Mouse (Mus musculus) skeletal muscle tissue, adult 2 months (tissue): Measurements from ENCODE around the gene Tcp11l2.
A peak's percentile ranks its signal among the peaks of the same experiment; 100 is the strongest.

Source experiments
- DNase-seq: peaks from one replicate; pipeline ENCODE4 v3.0.0-alpha.2; 2012; ENCODE audit warnings: low read depth, low spot score

Gene Tcp11l2

DNA sequence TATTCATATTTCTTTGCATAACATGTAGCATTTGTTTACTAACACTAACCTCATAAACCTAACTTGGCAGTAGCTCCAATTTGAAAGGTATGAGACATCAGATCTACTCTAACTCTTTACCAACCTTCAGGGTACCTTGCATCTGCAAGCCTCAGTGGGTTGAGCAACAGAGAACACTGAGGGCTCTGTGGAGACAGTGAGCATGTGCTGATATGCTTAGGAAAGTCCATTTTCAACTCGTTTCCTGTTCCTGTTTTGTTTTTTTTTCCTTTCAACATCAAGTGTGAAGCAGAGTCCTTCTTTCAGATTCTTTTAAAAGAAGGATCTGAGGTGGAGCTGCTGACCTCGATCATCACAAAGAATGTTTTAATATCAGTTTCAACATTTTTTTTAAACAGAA, 20.3 kb upstream of the Tcp11l2 start:
- DNase-seq, result no peak

DNA sequence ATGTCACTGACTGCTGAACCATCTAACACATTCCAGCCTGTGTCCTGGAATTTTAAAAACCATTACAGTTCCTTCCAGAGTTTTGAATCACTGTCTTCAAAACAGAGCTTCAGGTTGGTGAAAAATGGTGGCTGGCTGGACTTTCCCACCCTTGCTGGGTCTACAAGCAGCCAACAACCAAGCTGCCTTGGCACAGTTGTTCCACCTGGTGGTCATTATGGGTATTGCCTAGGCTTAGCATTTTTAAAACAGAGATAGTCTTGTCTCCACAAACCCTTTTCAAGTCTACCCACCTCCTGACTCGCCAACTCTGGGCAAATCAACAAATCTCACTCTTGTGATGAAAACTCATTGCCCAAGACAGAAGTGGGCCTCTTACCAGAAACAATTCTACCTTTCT, 17.9 kb upstream of the Tcp11l2 start:
- no peak for DNase-seq

DNA sequence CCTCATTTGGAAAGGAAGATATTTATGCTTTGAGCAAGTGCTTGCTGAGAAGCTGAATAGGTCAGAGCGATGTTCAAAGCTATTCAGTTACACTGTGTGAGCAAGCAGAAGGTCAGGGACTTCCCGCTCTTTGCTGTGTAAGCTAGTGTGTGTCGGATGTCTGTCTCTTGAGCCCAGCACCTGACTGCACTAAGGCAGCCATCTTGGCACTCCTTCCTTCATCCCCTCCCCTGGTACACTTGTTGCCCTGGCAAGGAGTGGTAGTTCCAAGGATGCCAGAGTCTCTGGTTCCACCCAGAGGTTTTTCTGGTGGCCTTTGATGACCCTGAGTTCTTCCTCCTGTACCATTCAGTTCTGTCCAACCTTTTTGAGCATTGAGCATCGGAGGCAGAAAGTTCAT, 16.4 kb upstream of the Tcp11l2 start:
- DNase-seq, result peak; percentile 93

DNA sequence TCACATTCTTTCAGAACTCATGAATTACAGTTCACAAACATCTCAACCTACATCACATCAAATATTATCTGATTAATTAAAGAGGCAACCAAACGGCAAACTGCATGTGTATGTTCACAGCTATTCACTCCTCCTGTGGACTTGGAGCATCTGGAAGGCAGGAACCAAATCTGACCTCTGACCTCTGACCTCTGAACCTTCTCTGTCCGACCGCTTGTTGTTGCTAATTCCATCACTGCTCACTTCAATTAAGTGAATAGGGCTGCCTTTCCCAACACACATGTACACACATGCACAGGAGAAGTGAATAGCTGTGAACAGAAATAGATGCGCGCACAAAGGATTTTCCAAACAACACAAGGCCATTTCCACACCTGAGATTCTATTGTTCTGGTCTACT, 14.3 kb upstream of the Tcp11l2 start:
- no peak for DNase-seq

DNA sequence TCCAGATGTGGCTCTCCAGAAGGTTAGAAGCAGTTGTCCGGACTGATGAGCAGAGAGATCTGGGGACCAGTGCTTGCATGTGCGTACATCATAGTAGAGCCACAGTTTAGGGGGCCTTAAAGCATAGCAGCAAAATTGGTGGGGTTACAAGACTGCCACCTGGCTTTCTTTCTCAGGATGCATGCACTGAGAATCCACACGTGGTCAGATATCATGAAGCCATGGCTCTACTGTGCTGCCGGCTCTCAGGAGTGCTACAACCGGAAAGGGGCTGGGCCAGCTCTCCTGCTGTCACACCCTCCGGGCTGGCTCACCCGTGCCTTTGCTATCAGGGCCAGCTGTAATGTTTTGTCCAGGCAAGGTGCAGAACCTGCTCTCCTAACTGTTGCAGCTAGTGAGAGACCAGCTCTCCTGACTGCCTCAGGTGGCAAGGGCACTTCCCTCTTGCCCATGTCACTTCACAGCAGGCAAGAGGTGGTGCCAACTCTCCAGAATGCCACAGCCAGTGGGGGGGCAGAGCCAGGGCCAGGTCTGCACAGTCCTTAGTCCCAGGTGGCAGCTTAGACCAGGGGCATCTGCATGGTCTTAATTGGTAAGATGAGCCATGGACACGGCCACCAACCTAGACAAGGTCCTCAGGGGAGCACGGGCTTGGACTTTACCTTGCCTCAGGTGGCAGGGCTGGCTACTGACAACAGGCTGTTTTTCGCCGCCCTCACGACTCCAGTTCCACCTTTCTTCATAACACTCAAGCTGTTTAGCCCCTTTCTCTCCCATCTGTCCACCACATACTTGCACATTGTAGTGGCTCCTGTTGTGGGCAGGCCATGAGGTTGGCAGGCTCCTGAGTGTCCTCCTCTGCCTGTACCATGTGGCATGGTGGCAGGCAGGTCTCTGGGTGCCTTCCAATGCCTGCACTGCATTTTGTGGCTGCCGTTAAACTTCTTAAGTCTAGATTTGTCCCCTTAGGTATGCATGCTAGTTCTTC, 13.6 kb upstream of the Tcp11l2 start:
- no peak for DNase-seq

DNA sequence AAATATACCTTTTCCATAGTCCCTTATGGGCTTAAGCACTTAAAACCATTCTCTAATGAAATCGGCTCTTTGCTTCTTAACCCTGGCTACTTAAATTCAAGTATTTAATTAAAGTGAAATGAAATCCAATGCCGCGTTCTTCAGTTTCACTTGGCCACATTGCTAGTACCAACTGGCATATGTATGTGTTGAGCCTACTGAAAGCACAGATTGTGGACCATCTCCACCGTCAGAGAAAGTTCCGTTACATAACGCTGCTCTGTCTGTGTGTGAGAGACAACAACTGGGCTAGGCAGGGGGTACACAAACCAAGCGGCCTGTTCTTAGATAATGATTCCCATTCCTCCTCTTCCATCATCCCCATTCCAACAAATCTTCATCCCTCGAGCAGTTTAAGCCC, 12.0 kb upstream of the Tcp11l2 start:
- DNase-seq, result peak; percentile 55

DNA sequence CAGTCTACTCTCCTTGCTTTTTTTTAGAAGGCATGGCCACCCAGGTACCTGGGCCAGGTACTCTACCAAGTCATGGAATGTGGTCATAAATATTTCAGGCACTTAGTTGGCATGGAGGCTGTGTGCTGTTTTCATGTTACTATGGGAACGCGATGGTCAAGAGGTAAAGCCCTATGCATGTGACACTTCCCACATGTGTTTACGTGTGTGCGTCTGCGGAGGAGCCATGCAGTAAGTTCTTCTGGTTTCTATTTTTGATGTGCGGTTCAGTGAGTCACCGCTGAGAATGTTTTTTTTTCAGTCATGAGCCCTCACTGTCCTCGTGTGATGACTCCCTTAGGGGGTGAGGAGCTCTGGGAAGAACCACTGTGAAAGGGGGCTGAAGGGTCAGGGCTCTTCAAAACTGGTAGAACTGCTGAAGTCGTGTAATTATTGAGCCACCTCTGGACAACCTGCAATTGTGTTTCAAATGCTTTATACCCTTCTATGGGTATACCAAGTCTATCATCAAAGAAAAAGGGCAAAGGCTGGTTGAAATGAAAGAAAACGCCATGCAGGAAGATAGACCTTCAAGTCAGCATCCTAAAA, 5.3 kb upstream of the Tcp11l2 start:
- no peak for DNase-seq

DNA sequence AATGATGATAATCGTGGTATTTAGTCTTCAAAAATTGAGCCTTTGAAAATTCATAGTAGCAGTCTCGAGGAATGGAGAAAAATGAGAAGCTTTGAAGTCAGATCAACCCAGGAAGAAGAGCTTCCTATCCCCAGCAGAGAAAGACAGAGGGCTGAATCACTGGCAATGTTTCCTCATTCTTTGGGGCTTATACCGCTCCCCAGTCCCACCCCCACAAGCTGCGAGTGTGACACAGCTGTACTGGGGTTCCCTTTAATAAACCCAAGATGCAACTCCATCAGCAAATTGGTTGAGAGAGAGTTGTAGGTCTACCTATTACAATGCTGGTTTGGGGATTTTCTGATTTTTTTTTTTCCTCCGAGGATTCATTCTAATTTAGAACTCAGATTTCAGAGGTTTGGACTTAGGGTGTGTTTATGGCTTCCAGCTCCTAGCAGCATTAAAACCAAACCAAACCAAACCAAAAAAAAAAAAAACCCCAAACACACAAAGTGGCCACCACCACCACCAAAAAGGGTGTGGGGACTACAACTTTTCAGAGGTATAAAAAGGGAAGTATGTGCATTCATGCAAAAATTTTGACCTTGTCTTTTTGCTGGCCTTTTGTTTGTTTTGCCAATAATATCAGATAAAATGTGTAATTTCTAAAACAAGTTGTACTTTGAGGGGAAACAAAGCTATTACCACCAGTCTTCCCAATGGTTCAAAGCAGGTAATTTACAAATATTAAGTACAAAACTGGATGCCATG, 2.6 kb upstream of the Tcp11l2 start:
- DNase-seq, result no peak

DNA sequence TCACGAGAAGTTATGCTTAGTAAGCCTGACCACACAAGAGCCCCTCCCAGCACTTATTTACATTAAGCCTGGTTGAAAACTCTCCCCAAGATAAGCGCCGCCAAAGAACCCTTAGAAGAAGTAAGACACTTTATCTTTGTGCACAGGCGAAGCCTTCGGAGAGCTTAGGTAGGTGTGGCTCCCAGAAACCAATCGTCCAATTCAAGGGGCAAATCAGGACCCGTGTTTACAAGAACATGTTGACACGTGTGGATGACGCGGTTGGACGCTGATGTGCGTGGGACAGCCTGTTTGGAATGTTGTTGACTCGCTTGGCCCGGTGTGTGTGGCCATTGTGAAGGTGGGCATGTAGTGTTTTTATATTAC, 414 bp upstream of the Tcp11l2 start:
- DNase-seq, result peak; percentile 93

DNA sequence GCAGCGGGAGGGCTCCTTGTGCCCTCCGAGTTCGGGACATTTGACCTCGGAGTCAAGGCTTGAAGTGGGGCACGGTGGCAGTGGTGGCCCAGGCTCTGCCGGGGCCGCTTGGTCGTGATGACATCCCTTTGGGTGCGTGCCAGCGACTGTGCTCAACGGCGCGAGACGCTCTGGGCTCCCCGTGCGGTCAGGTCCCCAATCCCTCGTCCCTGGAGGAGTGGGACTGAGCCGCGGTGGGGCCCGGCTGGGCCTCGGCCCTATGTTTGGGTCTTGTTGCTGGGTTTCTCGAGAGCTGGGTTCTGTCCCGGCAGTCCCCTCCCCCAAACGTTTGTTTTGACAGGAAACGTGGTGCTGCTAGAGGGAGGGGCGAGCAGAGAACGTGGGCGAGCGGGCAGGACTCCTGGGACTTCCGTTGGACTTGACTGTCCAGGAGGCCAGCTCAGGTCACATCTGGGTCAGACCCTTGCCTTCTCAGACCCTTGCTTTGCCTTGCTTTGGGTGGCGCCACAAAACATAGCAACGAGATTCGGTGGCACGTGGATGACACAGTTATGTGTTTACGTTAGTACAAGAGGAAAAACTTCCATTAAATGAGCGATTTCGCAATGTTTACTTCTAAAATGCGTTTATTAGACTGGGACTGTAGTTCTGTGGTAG, 773 bp downstream of the Tcp11l2 start:
- peak; percentile 76 for DNase-seq

DNA sequence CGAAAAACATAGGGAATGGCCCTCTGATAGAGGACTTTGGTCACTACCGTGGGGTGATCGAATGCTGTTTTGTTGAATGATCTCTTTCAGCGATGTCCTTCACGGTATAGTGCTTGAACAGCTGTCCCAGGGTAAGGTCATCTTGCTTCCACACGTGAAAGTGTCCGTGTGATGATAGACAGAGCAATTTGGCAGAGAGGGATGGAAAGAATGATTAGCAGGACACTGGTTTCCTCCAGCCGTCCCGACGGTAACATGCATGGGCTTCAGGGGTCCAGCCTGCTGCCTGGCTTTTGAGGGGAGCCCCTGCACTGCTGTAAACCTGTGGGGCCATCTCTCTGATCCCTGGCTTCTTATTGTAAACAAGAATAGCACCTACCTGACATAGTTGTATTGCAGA, 2.3 kb downstream of the Tcp11l2 start:
- DNase-seq, result no peak

DNA sequence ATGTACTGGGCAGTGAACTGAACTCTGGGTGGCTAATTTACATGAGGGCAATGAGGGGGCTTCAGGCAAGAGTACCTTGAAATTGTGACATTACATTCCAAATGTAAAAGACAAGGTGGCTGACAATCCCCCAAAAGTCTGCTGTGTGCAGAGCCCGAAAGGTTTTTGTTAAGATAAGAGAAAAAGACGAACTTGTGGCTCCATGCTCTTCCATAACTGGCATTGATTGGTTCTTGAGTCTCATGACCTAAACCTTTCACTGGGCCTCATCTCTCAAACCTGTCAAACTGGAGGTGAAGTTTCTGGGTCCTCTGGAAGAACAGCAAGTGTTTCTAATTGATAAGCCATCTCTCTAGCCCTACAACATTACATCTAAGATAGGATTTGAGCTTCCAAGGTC, 3.1 kb downstream of the Tcp11l2 start:
- DNase-seq, result no peak

DNA sequence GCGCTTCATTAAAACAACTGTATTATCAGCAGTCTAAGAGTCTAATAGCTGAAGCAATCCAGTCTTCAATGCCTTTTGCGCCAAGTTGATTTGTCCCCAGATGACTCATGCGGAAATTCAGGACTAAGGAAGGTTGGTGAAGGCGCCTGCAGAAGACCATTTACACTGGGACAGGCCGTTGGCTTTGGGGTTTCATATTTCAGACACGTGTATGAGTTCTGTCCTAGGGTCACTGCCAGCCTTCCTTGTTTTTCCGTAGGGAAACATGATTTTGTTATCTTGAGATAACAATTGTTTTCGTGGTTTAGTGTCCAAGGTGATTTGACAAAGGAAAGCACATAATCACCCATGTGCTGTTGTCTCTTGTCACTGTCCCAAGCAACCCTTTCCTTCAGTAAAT, 4.8 kb downstream of the Tcp11l2 start:
- DNase-seq, result no peak

DNA sequence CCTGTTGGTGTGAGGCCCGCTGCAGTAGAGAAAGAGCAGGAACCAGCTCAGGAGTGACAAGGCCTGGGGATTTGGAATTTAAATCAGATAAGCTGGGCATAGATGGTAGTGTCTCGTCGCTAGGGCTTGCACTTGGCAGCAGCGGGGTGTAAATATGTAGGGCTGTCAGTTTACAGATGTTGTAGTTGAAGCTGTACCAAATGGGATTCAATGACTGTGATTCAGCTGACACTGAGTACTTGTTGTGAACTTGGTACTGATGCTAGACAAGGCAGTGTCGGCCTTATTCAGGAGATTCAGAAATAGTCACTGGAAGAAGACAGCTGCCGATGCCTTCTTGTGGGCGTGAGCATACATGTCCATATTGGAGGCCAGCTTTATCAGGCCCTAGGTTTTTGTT, 5.8 kb downstream of the Tcp11l2 start:
- peak; percentile 45 for DNase-seq

DNA sequence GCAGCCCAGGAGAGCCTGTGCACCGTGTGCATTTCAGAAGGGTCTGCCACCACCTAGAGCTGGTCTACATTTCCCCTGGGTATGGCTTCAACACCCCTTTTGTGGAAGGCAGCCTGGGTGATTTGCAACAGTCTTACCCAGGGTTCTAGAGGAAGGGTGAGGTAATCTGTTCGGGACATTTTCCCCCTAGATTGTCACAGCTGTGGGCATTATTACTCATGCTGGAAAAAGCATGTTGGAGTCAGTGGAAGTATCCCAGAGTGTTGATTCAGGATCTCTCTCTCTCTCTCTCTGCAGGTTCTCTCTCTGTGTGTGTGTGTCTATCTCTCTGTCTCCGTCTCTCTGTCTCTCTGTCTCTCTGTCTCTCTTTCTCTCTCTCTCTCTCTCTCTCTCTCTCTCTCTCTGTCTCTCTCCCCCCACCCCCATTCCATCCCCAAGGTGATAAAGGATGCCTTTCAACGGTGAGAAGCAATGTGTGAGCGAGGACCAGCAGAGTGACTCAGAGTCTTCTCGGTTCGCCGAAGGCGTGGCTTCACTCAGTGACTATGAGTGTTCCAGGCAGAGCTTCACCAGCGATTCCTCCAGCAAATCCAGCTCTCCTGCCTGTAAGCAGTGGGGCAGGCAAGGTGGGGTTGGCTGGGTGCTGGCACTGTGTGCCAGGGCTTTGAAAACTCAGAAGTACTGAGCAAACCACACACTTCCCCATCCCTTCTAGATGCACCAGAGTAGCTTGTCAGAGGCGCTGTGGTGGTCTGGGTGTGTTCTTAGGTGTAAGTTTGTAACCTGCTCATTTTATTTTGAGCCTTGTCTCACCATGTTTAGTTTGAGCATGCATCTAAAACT, 8.2 kb downstream of the Tcp11l2 start:
- DNase-seq, result no peak

DNA sequence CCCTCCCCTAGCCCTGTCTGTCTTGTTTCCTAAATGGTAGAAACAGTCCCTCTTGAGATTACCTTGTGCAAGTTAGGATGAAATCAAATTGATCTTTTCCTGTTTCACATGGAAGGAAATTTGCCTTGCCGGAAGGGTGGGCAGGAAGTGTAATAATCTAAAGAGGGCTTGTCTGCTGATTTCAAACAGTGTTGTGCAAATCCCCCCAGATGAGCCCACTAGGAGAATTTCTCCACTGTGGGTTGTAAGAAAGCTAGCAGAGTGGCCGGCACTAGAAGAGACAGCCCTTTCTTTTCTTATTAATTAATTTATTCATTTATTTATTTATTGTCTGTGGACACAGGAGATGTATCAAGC, 8.8 kb downstream of the Tcp11l2 start:
- DNase-seq, result no peak

DNA sequence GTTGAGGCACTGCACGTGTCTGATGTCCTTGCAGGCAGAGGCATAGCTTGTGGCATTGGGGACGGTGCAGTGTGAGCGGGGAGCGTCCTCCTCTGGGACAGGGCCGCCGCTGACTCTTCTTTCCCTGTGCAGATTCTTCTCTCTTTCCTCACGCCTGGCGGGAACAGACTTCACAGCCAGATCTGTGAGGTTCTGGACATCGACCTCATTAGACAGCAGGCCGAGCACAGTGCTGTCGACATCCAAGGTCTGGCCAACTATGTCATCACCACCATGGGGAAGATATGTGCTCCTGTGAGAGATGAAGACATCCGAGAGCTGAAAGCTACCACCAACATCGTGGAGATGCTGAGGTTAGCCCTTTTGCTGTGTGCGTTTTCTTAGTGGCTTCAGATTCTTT, 14.5 kb downstream of the Tcp11l2 start:
- DNase-seq, result no peak

DNA sequence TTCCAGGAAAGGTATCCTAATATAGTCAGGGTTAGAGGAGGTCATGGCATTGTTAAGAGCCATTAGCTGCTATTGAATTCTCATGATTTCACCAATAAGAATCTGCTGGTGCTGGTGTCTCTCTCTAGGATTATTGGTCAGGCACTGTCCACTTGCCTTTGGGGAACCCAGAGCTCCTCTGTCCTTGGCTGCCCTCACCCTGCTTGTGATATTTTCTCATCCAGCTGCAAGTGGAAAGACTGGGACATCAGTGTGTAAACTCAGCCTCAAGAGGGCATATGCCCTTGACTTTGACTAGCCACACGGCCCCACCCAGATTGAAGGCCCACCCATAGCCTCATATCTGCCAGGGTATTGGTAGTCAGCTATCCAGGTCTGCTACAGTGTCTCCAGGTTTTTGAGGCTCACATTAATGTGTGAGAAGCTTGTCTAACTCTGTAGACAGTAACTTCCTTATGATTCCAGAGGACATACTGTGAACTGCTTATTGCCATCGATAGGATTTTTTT, 15.3 kb downstream of the Tcp11l2 start:
- DNase-seq, result no peak

DNA sequence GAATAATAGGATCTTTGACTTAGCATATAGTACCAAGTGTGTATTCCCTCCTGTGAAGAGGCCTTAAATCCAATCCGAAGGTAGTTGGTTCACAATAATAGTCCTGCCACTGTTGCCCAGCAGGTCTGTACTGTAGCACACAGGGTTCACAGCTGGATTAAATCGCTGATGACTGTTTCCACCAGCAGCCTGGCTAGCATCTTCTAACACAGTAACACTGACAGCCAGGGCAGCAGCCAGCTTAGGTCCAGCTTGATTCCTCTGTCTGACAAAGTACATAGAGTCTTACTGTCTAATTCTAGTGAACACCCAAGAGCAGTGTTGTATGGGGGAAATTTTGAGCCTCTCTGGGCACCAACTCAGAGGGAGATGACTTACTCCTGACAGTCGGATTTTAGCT, 16.3 kb downstream of the Tcp11l2 start:
- no peak for DNase-seq

DNA sequence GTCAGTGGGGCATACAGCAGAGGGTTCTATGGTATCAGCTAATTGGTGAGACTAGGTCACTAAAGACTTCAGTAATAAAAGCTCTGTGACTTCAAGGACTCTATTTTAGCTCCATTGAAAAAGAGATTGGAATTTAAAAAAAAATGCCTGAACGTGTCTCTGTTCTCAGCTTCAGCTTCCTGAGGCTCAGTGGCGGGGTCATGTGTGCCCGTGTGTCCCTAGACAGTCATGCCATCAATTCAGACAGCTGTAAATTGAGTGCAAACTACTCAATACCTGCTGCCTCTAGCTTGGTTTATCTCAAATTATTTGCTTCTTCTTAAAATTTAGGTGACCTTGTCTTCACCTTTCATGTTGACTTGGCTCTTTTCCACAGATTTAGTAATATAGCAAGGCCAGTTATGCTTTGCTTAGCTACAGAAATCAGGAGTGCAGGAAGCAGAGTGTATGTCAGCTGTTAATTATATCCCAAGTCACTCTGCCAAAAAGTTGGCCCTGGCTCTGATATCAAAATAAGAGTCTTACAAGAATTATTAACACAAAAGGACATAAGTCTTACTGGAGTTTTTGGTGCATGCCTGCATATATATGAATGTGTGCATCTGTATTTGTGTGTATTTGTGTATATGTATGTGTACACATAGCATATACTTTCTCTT, 20.8 kb downstream of the Tcp11l2 start:
- DNase-seq, result peak; percentile 62
